Mouse (Mus musculus) kidney, embryonic 14.5 days (tissue): ENCODE measurements around the gene Tor4a. TPM values are rescaled to one million over a fixed set of nuclear protein-coding genes. Genes with fewer than 3 reads are reported as not detected.

ENCODE experiments used
- ATAC-seq: fragments of 200-750 bp; cut with Nextera tagmentation; 2 replicates; pipeline ENCODE4 v1.8.0; 2017; ENCODE audit warnings: moderate number of reproducible peaks, mild to moderate bottlenecking, moderate TSS enrichment, moderate library complexity; ENCODE audit not compliant: low FRiP score, low TSS enrichment
- H3K27ac ChIP-seq: fragments of 300-500 bp; sonication (generic); 2 replicates; pipeline ENCODE4 v1.5.1; 2014; ENCODE audit warnings: low read depth, mild to moderate bottlenecking, low read length, moderate library complexity, mixed read lengths
- H3K27me3 ChIP-seq: fragments of 300-500 bp; sonication (generic); 2 replicates; pipeline ENCODE4 v1.6.1; 2014; ENCODE audit warnings: mild to moderate bottlenecking, low read length; ENCODE audit not compliant: control insufficient read depth, insufficient read depth
- H3K36me3 ChIP-seq: fragments of 300-500 bp; sonication (generic); 2 replicates; pipeline ENCODE4 v1.6.1; 2014; ENCODE audit warnings: low read length, mixed read lengths; ENCODE audit not compliant: control insufficient read depth, insufficient read depth
- H3K4me1 ChIP-seq: fragments of 300-500 bp; sonication (generic); 2 replicates; pipeline ENCODE4 v1.6.1; 2014; ENCODE audit warnings: low read length, mixed read lengths; ENCODE audit not compliant: control insufficient read depth, insufficient read depth
- H3K4me2 ChIP-seq: fragments of 300-500 bp; sonication (generic); replicated peaks from 2 replicates; pipeline ENCODE4 v1.6.1; 2014; ENCODE audit warnings: low read depth, mild to moderate bottlenecking, low read length
- H3K4me3 ChIP-seq: fragments of 300-500 bp; sonication (generic); 2 replicates; pipeline ENCODE4 v1.5.1; 2014; ENCODE audit warnings: mild to moderate bottlenecking, low read length
- H3K9ac ChIP-seq: fragments of 300-500 bp; sonication (generic); 2 replicates; pipeline ENCODE4 v1.6.1; 2014; ENCODE audit warnings: low read depth, mild to moderate bottlenecking, low read length, moderate library complexity
- H3K9me3 ChIP-seq: fragments of 300-500 bp; sonication (generic); 2 replicates; pipeline ENCODE4 v1.6.1; 2016; ENCODE audit warnings: low read length; ENCODE audit not compliant: control insufficient read depth
- WGBS: fragments of 180-500 bp; shearing (Covaris S2); extraction: QIAGEN DNeasy Blood & Tissue Kit; methylation state at CpG from one replicate; pipeline ENCODE4 v1.1.7; 2014; 5-methylcytosine and 5-hydroxymethylcytosine counted together
- polyA plus RNA-seq: library from polyadenylated mRNA; unstranded; fragments of >200 nt; fragmentation: Nextera tagmentation; extraction: Ambion mirVana; gene quantifications from 2 replicates; pipeline ENCODE4 v1.2.1, GENCODE M21; 2014

Gene Tor4a
- polyA plus RNA-seq, 1 experiment from 2014 or later, result 11.3 TPM

DNA sequence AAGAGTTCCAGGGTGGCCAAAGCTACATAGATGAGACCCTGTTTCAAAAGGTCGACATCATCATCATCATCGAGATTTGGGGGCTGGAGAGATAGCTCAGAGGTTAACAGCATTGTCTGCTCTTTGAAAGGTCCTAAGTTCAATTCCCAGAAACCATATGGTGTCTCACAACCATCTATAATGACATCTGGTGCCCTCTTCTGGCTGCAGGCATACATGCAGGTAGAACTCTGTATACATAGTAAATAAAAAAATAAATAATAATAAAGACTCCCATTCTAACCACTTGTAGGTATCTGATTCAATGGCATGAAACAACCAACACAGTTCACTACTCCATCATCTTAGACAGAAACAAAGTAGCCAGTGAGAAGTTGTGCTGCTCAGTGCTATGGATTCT lies 39.7 kb downstream of the Tor4a start:
- no peak for ATAC-seq
- WGBS, result 37% methylated on average over 2 of the region's 2 CpGs

DNA sequence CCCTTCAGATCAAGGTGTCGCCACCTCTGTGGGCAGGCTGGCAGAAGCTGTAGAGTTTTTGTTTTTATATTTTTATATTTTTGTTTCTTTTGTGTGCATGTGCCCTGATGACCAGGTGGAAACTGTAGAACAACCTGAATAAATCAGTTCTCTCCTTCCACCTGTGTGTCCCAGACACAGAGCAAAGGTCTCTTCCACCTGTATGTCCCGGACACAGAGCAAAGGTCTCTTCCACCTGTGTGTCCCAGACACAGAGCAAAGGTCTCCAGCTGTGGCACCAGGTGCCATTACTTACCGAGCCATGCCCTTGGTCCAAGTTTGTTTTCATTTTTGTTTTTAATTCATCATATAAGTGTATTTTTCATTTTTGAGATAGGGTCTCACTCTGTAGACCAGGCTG lies 40.5 kb downstream of the Tor4a start:
- Histone ChIP-seq H3K9me3 (no peaks in the 10 kb centered on the region), H3K27ac (no peak overlapping the region), H3K27me3 (no peaks in the 10 kb centered on the region), H3K4me1 (no peaks in the 10 kb centered on the region), H3K9ac (no peak overlapping the region), H3K36me3 (no peaks in the 10 kb centered on the region), H3K4me2 (no peak overlapping the region), H3K4me3 (no peak overlapping the region)
- 87% methylated on average over 3 of the region's 3 CpGs for WGBS
- no peak for ATAC-seq

More for the DNA sequence above, 39.7 kb downstream of the Tor4a start:
- no peak overlapping the region for H3K4me2 ChIP-seq
- no peaks in the 10 kb centered on the region for H3K36me3 ChIP-seq
- no peak overlapping the region for H3K27ac ChIP-seq
- H3K9me3 ChIP-seq, result no peaks in the 10 kb centered on the region
- H3K9ac ChIP-seq, result no peak overlapping the region
- H3K27me3 ChIP-seq, result no peaks in the 10 kb centered on the region
- H3K4me1 ChIP-seq, result no peaks in the 10 kb centered on the region
- no peak overlapping the region for H3K4me3 ChIP-seq

DNA sequence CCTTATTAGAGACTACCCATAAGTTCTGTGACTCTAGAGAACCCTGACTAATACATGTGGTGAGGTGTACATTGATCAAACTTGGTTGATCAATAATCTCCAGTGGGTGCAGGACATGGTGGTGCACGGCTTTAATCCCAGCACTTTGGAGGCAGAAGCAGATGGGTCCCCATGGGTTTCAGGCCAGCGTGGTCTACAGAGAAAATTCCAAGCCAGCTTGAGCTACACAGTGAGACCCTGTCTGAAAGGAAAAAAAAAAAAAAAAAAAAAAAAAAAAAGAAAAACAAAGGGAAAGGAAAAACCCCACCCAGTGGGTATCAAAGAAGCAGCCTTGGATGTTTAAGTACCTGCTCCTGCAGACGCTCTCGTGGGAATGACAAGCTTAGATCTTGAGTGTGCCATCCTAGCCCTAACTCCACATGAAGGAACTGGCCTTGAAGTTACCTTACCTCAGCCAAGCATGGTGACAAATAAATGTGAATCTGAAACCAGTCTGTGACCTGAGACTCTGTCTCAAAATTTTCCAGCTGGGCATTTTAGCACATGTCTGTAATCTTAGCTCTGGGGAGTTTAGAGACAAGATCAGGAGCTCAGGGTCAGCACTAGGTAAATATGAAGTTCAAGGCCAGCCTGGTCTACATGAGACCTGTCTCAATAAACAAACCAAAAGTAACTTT lies 45.3 kb downstream of the Tor4a start:
- Histone ChIP-seq H3K4me3 (no peak overlapping the region), H3K4me1 (no peaks in the 10 kb centered on the region), H3K9ac (no peak overlapping the region), H3K36me3 (no peaks in the 10 kb centered on the region), H3K27me3 (no peaks in the 10 kb centered on the region), H3K27ac (no peak overlapping the region), H3K4me2 (no peak overlapping the region), H3K9me3 (no peaks in the 10 kb centered on the region)
- no peak for ATAC-seq
- WGBS, result 61% methylated on average over 4 of the region's 4 CpGs

DNA sequence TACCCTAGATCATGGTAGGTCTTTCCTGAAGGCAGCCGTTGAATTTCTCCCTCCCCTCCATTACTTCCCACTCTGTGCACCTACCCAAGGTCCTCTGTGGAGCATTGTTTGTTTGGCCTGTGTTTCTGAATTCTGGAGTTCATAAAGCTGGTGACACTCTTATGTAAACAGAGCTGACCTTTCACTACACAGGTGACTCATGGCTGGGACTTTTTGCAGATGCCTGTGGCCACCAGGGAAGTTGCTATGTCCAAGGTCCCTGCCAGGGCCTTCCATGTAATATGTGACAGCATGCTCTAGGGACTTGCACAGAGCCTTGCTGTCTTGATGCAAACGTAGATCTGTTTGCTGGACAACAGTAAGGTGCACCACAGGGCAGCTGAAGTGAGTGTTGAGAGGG lies 47.0 kb downstream of the Tor4a start:
- Histone ChIP-seq H3K4me1 (no peaks in the 10 kb centered on the region), H3K4me3 (no peak overlapping the region), H3K36me3 (no peaks in the 10 kb centered on the region), H3K9ac (no peak overlapping the region), H3K27ac (no peak overlapping the region), H3K27me3 (no peaks in the 10 kb centered on the region), H3K9me3 (no peaks in the 10 kb centered on the region), H3K4me2 (no peak overlapping the region)
- WGBS, result 83% methylated on average over 2 of the region's 2 CpGs
- ATAC-seq, result no peak

DNA sequence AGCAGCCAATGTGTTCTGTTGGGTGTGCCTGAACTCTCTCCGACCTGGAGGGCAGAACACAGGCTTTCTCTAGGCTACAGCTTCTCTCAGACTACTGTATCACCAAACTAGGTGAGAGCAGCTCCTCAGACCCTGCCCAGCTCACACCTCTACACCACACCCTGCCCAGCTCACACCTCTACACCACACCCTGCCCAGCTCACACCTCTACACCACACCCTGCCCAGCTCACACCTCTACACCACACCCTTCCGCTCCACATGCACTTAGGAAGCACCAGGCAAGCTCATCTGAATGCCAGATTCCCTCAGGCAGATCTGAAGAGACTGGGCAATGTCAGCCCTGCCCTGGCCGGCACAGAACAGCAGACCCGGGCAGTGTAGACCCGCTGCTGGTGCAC lies 48.8 kb downstream of the Tor4a start:
- Histone ChIP-seq H3K27me3 (no peaks in the 10 kb centered on the region), H3K9ac (no peak overlapping the region), H3K9me3 (no peaks in the 10 kb centered on the region), H3K4me3 (no peak overlapping the region), H3K4me2 (no peak overlapping the region), H3K27ac (no peak overlapping the region), H3K36me3 (no peaks in the 10 kb centered on the region), H3K4me1 (no peaks in the 10 kb centered on the region)
- WGBS, result 58% methylated on average over 5 of the region's 5 CpGs
- ATAC-seq, result no peak

DNA sequence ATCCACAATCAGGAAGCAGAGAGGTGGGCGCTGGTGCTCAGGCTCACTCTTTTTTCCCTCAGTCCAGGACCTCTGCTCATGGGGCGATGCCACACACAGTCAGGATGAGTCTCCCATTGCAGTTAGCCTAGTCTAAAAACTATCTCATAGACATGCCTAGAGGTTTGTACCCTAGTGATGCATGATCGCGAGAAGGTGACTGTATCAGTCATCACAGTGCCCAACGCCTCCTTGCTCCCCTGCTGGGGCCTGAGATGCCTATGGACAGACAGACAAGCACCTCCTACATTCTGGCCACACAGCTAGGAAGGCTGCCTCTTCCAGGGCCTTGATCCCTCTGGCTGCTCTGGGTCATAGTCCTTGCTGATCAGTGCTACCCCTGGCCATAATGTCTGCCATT lies 49.3 kb downstream of the Tor4a start:
- Histone ChIP-seq H3K4me2 (no peak overlapping the region), H3K27ac (no peak overlapping the region), H3K4me3 (no peak overlapping the region), H3K9me3 (no peaks in the 10 kb centered on the region), H3K36me3 (no peaks in the 10 kb centered on the region), H3K4me1 (no peaks in the 10 kb centered on the region), H3K27me3 (no peaks in the 10 kb centered on the region), H3K9ac (no peak overlapping the region)
- WGBS, result 88% methylated on average over 5 of the region's 5 CpGs
- no peak for ATAC-seq

DNA sequence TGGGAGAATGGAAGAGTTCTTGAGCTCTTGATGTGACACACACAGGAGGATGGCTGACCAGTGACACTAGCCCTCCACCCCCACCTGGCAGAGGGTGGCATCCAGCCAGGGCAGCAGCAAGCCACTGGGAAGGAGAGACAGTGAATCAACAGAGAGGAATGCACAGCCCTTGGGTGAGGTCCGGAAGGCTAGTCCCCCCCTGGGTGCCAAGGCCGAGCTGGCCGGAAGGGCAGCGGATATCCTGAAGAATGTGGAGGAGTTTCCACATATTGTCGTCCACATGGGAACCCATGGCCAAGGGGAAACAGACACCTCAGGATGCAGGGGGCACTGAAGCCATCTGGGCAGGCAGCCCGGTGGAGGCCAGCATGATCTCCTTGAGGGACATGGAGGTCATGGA lies 51.3 kb downstream of the Tor4a start:
- H3K36me3 ChIP-seq, result no peaks in the 10 kb centered on the region
- H3K9ac ChIP-seq, result no peak overlapping the region
- no peak overlapping the region for H3K4me2 ChIP-seq
- H3K27me3 ChIP-seq, result no peaks in the 10 kb centered on the region
- WGBS, result 62% methylated on average over 6 of the region's 6 CpGs
- H3K4me1 ChIP-seq, result no peaks in the 10 kb centered on the region
- no peak overlapping the region for H3K27ac ChIP-seq
- no peak for ATAC-seq
- H3K4me3 ChIP-seq, result no peak overlapping the region
- no peaks in the 10 kb centered on the region for H3K9me3 ChIP-seq

Other genes with a start within 250 kb of the Tor4a start
- 15.2 and 28.5 TPM in 2 replicates for gene Zmynd19, start 247.1 kb downstream of the Tor4a start, polyA plus RNA-seq
- gene Dph7, start 234.5 kb downstream of the Tor4a start, polyA plus RNA-seq, result 26.4 and 30.2 TPM in 2 replicates
- gene Mrpl41, start 221.8 kb downstream of the Tor4a start, polyA plus RNA-seq, result 132 and 152 TPM in 2 replicates
- 6.0 and 7.5 TPM in 2 replicates for gene Pnpla7, start 220.9 kb downstream of the Tor4a start, polyA plus RNA-seq
- 57.4 and 67.7 TPM in 2 replicates for gene Nsmf, start 142.5 kb downstream of the Tor4a start, polyA plus RNA-seq
- 1.3 and 3.0 TPM in 2 replicates for gene Entpd8, start 116.6 kb downstream of the Tor4a start, polyA plus RNA-seq
- 0.36 and 0.53 TPM in 2 replicates for gene Noxa1, start 101.7 kb downstream of the Tor4a start, polyA plus RNA-seq
- gene Nrarp, start 16.1 kb downstream of the Tor4a start, polyA plus RNA-seq, result 8.7 and 21.0 TPM in 2 replicates
- 72.7 and 101 TPM in 2 replicates for gene Nelfb, start 14.6 kb upstream of the Tor4a start, polyA plus RNA-seq
- gene Stpg3, start 17.8 kb upstream of the Tor4a start, polyA plus RNA-seq, result 0.49 and 0.54 TPM in 2 replicates
- gene Fam166a, start 21.9 kb upstream of the Tor4a start, polyA plus RNA-seq, result 0.55 TPM in 1 of 2 replicates, not detected in the other
- gene Tubb4b, start 27.8 kb upstream of the Tor4a start, polyA plus RNA-seq, result 532 and 565 TPM in 2 replicates
- gene Slc34a3, start 37.5 kb upstream of the Tor4a start, polyA plus RNA-seq, result 0.34 and 0.57 TPM in 2 replicates
- gene Rnf224, start 39.9 kb upstream of the Tor4a start, polyA plus RNA-seq, result 0.20 and 0.39 TPM in 2 replicates
- 19.8 and 21.2 TPM in 2 replicates for gene Rnf208, start 45.4 kb upstream of the Tor4a start, polyA plus RNA-seq
- not detected in 2 replicates for gene Cysrt1, start 45.6 kb upstream of the Tor4a start, polyA plus RNA-seq
- gene AL732309.1, start 50.0 kb upstream of the Tor4a start, polyA plus RNA-seq, result 3.6 and 4.7 TPM in 2 replicates
- gene Tmem203, start 58.6 kb upstream of the Tor4a start, polyA plus RNA-seq, result 17.0 and 25.4 TPM in 2 replicates
- 5.8 and 7.3 TPM in 2 replicates for gene Tprn, start 65.7 kb upstream of the Tor4a start, polyA plus RNA-seq
- 212 and 253 TPM in 2 replicates for gene Ssna1, start 75.6 kb upstream of the Tor4a start, polyA plus RNA-seq
- gene Anapc2, start 75.6 kb upstream of the Tor4a start, polyA plus RNA-seq, result 71.4 and 111 TPM in 2 replicates
- gene Tmem210, start 91.3 kb upstream of the Tor4a start, polyA plus RNA-seq, result not detected in 2 replicates
- not detected in 2 replicates for gene Lrrc26, start 93.0 kb upstream of the Tor4a start, polyA plus RNA-seq
- 0.32 and 0.64 TPM in 2 replicates for gene Grin1, start 122.3 kb upstream of the Tor4a start, polyA plus RNA-seq
- gene Man1b1, start 135.5 kb upstream of the Tor4a start, polyA plus RNA-seq, result 89.9 and 106 TPM in 2 replicates
- gene Dpp7, start 159.5 kb upstream of the Tor4a start, polyA plus RNA-seq, result 15.4 and 16.2 TPM in 2 replicates
- gene Uap1l1, start 168.8 kb upstream of the Tor4a start, polyA plus RNA-seq, result 19.3 and 25.0 TPM in 2 replicates
- 45.1 and 47.2 TPM in 2 replicates for gene Sapcd2, start 175.4 kb upstream of the Tor4a start, polyA plus RNA-seq
- 2.0 and 2.7 TPM in 2 replicates for gene Entpd2, start 199.0 kb upstream of the Tor4a start, polyA plus RNA-seq
- gene Npdc1, start 202.5 kb upstream of the Tor4a start, polyA plus RNA-seq, result 32.8 and 34.0 TPM in 2 replicates
- not detected in 2 replicates for gene Fut7, start 226.4 kb upstream of the Tor4a start, polyA plus RNA-seq
- 8.1 and 11.2 TPM in 2 replicates for gene Abca2, start 231.8 kb upstream of the Tor4a start, polyA plus RNA-seq